Mouse (Mus musculus): ENCODE results near the gene Rab24. TPM values are rescaled to one million over a fixed set of nuclear protein-coding genes. Genes with fewer than 3 reads are reported as not detected.

Rab24 gene
- polyA plus RNA-seq, 2 experiments = 109 to 165 TPM

- Histone ChIP-seq H3K4me2 (replicated peaks; ENCODE audit: low read depth, low read length, severe bottlenecking) (no peak overlapping the region), H3K27me3 (ENCODE audit: control insufficient read depth, insufficient read depth, low read length) (no peaks in the 10 kb centered on the region), H3K27ac (replicated peaks; ENCODE audit: low read depth, low read length) (no peak overlapping the region), H3K4me1 (ENCODE audit: control insufficient read depth, insufficient read depth, low read length) (no peaks in the 10 kb centered on the region), H3K36me3 (ENCODE audit: control insufficient read depth, insufficient read depth, low read length) (peaks cover 38% of the 10 kb centered on the region), H3K9ac (ENCODE audit: low read depth, low read length, severe bottlenecking) (no peak overlapping the region), H3K4me3 (replicated peaks; ENCODE audit: low read length) (no peak overlapping the region), H3K9me3 (ENCODE audit: control insufficient read depth, low read length) (no peaks in the 10 kb centered on the region)
- 29% methylated on average over 11 of the region's 11 CpGs for WGBS
- DNase-seq (ENCODE audit: low spot score) = no peak
- no peak for TF ChIP-seq POLR2A (IDR thresholded peaks at IDR 0.05; ENCODE audit: borderline replicate concordance, extremely low read depth, insufficient read depth, insufficient read length)
- ATAC-seq (ENCODE audit: low FRiP score, low read depth) = no peak
Measured at GRCm38 (mm10) chr13:55342469-55342868, 20.7 kb upstream of the Rab24 start.

- WGBS = 28% methylated on average over 2 of the region's 2 CpGs
Measured at GRCm38 (mm10) chr13:55339259-55339658, 17.5 kb upstream of the Rab24 start.

GRCm38 (mm10) chr13:55338131-55339054 lies 16.6 kb upstream of the Rab24 start:
- WGBS = 65% methylated on average over 12 of the region's 12 CpGs
- Histone ChIP-seq H3K9me3 (ENCODE audit: control insufficient read depth, low read length) (no peaks in the 10 kb centered on the region), H3K36me3 (ENCODE audit: control insufficient read depth, insufficient read depth, low read length) (no peaks in the 10 kb centered on the region), H3K4me3 (replicated peaks; ENCODE audit: low read length) (no peak overlapping the region), H3K27ac (replicated peaks; ENCODE audit: low read depth, low read length) (no peak overlapping the region), H3K4me1 (ENCODE audit: control insufficient read depth, insufficient read depth, low read length) (no peaks in the 10 kb centered on the region), H3K4me2 (replicated peaks; ENCODE audit: low read depth, low read length, severe bottlenecking) (no peak overlapping the region), H3K27me3 (ENCODE audit: control insufficient read depth, insufficient read depth, low read length) (no peaks in the 10 kb centered on the region), H3K9ac (ENCODE audit: low read depth, low read length, severe bottlenecking) (no peak overlapping the region)
- no peak for DNase-seq (ENCODE audit: low spot score)
- TF ChIP-seq POLR2A (IDR thresholded peaks at IDR 0.05; ENCODE audit: borderline replicate concordance, extremely low read depth, insufficient read depth, insufficient read length) = no peak
- ATAC-seq (ENCODE audit: low FRiP score, low read depth) = no peak

More at GRCm38 (mm10) chr13:55339259-55339658, 17.5 kb upstream of the Rab24 start:
- Histone ChIP-seq H3K27ac (replicated peaks; ENCODE audit: low read depth, low read length) (no peak overlapping the region), H3K4me1 (ENCODE audit: control insufficient read depth, insufficient read depth, low read length) (no peaks in the 10 kb centered on the region), H3K36me3 (ENCODE audit: control insufficient read depth, insufficient read depth, low read length) (peaks cover 6% of the 10 kb centered on the region), H3K27me3 (ENCODE audit: control insufficient read depth, insufficient read depth, low read length) (no peaks in the 10 kb centered on the region), H3K4me3 (replicated peaks; ENCODE audit: low read length) (no peak overlapping the region), H3K9ac (ENCODE audit: low read depth, low read length, severe bottlenecking) (no peak overlapping the region), H3K9me3 (ENCODE audit: control insufficient read depth, low read length) (no peaks in the 10 kb centered on the region), H3K4me2 (replicated peaks; ENCODE audit: low read depth, low read length, severe bottlenecking) (no peak overlapping the region)
- TF ChIP-seq POLR2A (IDR thresholded peaks at IDR 0.05; ENCODE audit: borderline replicate concordance, extremely low read depth, insufficient read depth, insufficient read length) = no peak
- DNase-seq (ENCODE audit: low spot score) (no peak), ATAC-seq (ENCODE audit: low FRiP score, low read depth) (no peak)

- Histone ChIP-seq H3K9ac (ENCODE audit: low read depth, low read length, severe bottlenecking) (no peak overlapping the region), H3K27me3 (ENCODE audit: control insufficient read depth, insufficient read depth, low read length) (no peaks in the 10 kb centered on the region), H3K4me2 (replicated peaks; ENCODE audit: low read depth, low read length, severe bottlenecking) (no peak overlapping the region), H3K4me1 (ENCODE audit: control insufficient read depth, insufficient read depth, low read length) (no peaks in the 10 kb centered on the region), H3K4me3 (replicated peaks; ENCODE audit: low read length) (no peak overlapping the region), H3K9me3 (ENCODE audit: control insufficient read depth, low read length) (no peaks in the 10 kb centered on the region), H3K36me3 (ENCODE audit: control insufficient read depth, insufficient read depth, low read length) (no peaks in the 10 kb centered on the region), H3K27ac (replicated peaks; ENCODE audit: low read depth, low read length) (no peak overlapping the region)
- DNase-seq (ENCODE audit: low spot score) = no peak
- WGBS = 68% methylated on average over 10 of the region's 10 CpGs
- no peak for ATAC-seq (ENCODE audit: low FRiP score, low read depth)
- no peak for TF ChIP-seq POLR2A (IDR thresholded peaks at IDR 0.05; ENCODE audit: borderline replicate concordance, extremely low read depth, insufficient read depth, insufficient read length)
Measured at GRCm38 (mm10) chr13:55337341-55337975, 15.7 kb upstream of the Rab24 start.

- no peak overlapping the region for H3K9ac ChIP-seq (ENCODE audit: low read depth, low read length, severe bottlenecking)
- DNase-seq (ENCODE audit: low spot score) (no peak), ATAC-seq (ENCODE audit: low FRiP score, low read depth) (no peak)
- 87% methylated on average over 4 of the region's 4 CpGs for WGBS
- H3K27me3 ChIP-seq (ENCODE audit: control insufficient read depth, insufficient read depth, low read length) = no peaks in the 10 kb centered on the region
- no peak overlapping the region for H3K27ac ChIP-seq (replicated peaks; ENCODE audit: low read depth, low read length)
- no peak overlapping the region for H3K4me3 ChIP-seq (replicated peaks; ENCODE audit: low read length)
- no peak for TF ChIP-seq POLR2A (IDR thresholded peaks at IDR 0.05; ENCODE audit: borderline replicate concordance, extremely low read depth, insufficient read depth, insufficient read length)
- H3K9me3 ChIP-seq (ENCODE audit: control insufficient read depth, low read length) = no peaks in the 10 kb centered on the region
- H3K36me3 ChIP-seq (ENCODE audit: control insufficient read depth, insufficient read depth, low read length) = no peaks in the 10 kb centered on the region
- H3K4me1 ChIP-seq (ENCODE audit: control insufficient read depth, insufficient read depth, low read length) = peaks cover 3% of the 10 kb centered on the region; the same call in 1 of the 2 replicates
- no peak overlapping the region for H3K4me2 ChIP-seq (replicated peaks; ENCODE audit: low read depth, low read length, severe bottlenecking)
Measured at GRCm38 (mm10) chr13:55335701-55336100, 14.0 kb upstream of the Rab24 start.

All from limb, embryonic 14.5 days (tissue).